Mouse (Mus musculus) Patski (cell line): ENCODE measurements at regions not wholly inside any gene's neighbourhood (a gene's known extent, or its start where the extent isn't known, plus 50 kb on each side); places are given as distances from the start of the nearest gene placed in this dataset.

Experiments
- ATAC-seq: fragments of 100-300 bp; one replicate; pipeline ENCODE4 v1.8.0; 2021
- CTCF ChIA-PET: fragments of 350-600 bp; sonication (Branson Sonifier 250); formaldehyde crosslinking; loops from one replicate; lab custom pipeline; 2022; ENCODE audit warnings: inconsistent platforms; lab: Charles Lee
- POLR2A ChIA-PET: fragments of 350-600 bp; sonication (Branson Sonifier 250); formaldehyde crosslinking; loops from one replicate; lab custom pipeline; 2022; ENCODE audit warnings: antibody characterized with exemption, inconsistent platforms; lab: Charles Lee
- DNase-seq: peaks from one replicate; pipeline ENCODE4 v3.0.0-alpha.2; 2011; ENCODE audit warnings: low read depth, low spot score
- H3K27me3 ChIP-seq: fragments of 371-371 bp; one replicate; pipeline ENCODE4 v1.5.1; 2021
- CTCF ChIP-seq: fragments of 100-300 bp; IDR thresholded peaks from one replicate; pipeline ENCODE4 v1.5.1; 2021
- in situ Hi-C: fragments of 300-500 bp; cut with MboI; formaldehyde crosslinking; loops from 3 replicates; pipeline ENCODE4 v1.11.1; 2018; ENCODE audit warnings: low pct_unique_long_range_greater_than_20kb, mixed read lengths

GRCm38 (mm10) chr5:9954652-9955051 is 229.7 kb upstream of the Grm3 start:
- POLR2A ChIA-PET, result no interaction called here
- TF ChIP-seq CTCF, result peak; percentile 71
- in situ Hi-C loops, result loop anchor here (5.0 to 10.0 kb wide), 3 partner anchors 190 to 683 kb away; no protein-coding TSS in a partner anchor
- CTCF ChIA-PET, result interaction anchor here (0.7 to 2.1 kb wide), 3 partner anchors 12 to 679 kb away, joined by 4 to 21 read pairs (median 6); no protein-coding TSS in a partner anchor
- H3K27me3 ChIP-seq, result peaks cover 48% of the 10 kb centered on the region
- DNase-seq (peak; percentile 17), ATAC-seq (peak; percentile 74)

GRCm38 (mm10) chr5:9938746-9939145 is 213.8 kb upstream of the Grm3 start:
- ChIA-PET POLR2A (no interaction called here), CTCF (no interaction called here)
- H3K27me3 ChIP-seq, result peaks cover 7% of the 10 kb centered on the region
- DNase-seq, result no peak
- no peak for TF ChIP-seq CTCF
- no peak for ATAC-seq
- in situ Hi-C loops, result no loop called here

- CTCF ChIA-PET, result no interaction called here
- TF ChIP-seq CTCF, result no peak
These were observed 188.0 kb upstream of the Grm3 start for GRCm38 (mm10) chr5:9912936-9913335.

GRCm38 (mm10) chr5:9911783-9912182 is 186.8 kb upstream of the Grm3 start:
- DNase-seq, result no peak
- no peak for ATAC-seq
- peaks cover 17% of the 10 kb centered on the region for H3K27me3 ChIP-seq
- CTCF ChIA-PET, result no interaction called here
- in situ Hi-C loops, result no loop called here
- POLR2A ChIA-PET, result no interaction called here
- TF ChIP-seq CTCF, result no peak

More at GRCm38 (mm10) chr5:9912936-9913335, 188.0 kb upstream of the Grm3 start:
- DNase-seq (no peak), ATAC-seq (no peak)
- H3K27me3 ChIP-seq, result peaks cover 17% of the 10 kb centered on the region
- POLR2A ChIA-PET, result no interaction called here
- in situ Hi-C loops, result no loop called here

GRCm38 (mm10) chr5:9911089-9911473 is 186.1 kb upstream of the Grm3 start:
- CTCF ChIA-PET, result no interaction called here
- peaks cover 17% of the 10 kb centered on the region for H3K27me3 ChIP-seq
- in situ Hi-C loops, result no loop called here
- DNase-seq (no peak), ATAC-seq (no peak)
- POLR2A ChIA-PET, result no interaction called here
- no peak for TF ChIP-seq CTCF

GRCm38 (mm10) chr5:9910452-9911088 is 185.6 kb upstream of the Grm3 start:
- ChIA-PET CTCF (no interaction called here), POLR2A (no interaction called here)
- H3K27me3 ChIP-seq, result peaks cover 17% of the 10 kb centered on the region
- in situ Hi-C loops, result no loop called here
- ATAC-seq, result no peak
- TF ChIP-seq CTCF, result no peak
- DNase-seq, result no peak

GRCm38 (mm10) chr5:9895297-9895696 is 170.3 kb upstream of the Grm3 start:
- ATAC-seq (no peak), DNase-seq (no peak)
- TF ChIP-seq CTCF, result no peak
- ChIA-PET CTCF (no interaction called here), POLR2A (no interaction called here)
- in situ Hi-C loops, result no loop called here
- H3K27me3 ChIP-seq, result no peaks in the 10 kb centered on the region

- ATAC-seq (peak; percentile 97), DNase-seq (no peak)
- POLR2A ChIA-PET, result no interaction called here
- TF ChIP-seq CTCF, result no peak
- no peaks in the 10 kb centered on the region for H3K27me3 ChIP-seq
- CTCF ChIA-PET, result interaction anchor here (1.4 kb wide), 1 partner anchor 63 kb away, joined by 3 read pairs; no protein-coding TSS in a partner anchor
- in situ Hi-C loops, result no loop called here
These were observed 153.1 kb upstream of the Grm3 start for GRCm38 (mm10) chr5:9878063-9878462.

- ATAC-seq, result no peak
- ChIA-PET CTCF (no interaction called here), POLR2A (no interaction called here)
- DNase-seq, result no peak
- H3K27me3 ChIP-seq, result no peaks in the 10 kb centered on the region
- in situ Hi-C loops, result no loop called here
- TF ChIP-seq CTCF, result no peak
These were observed 144.1 kb upstream of the Grm3 start for GRCm38 (mm10) chr5:9869091-9869490.

- no peak for ATAC-seq
- DNase-seq, result no peak
- POLR2A ChIA-PET, result no interaction called here
- CTCF ChIA-PET, result no interaction called here
- in situ Hi-C loops, result no loop called here
- H3K27me3 ChIP-seq, result no peaks in the 10 kb centered on the region
- TF ChIP-seq CTCF, result no peak
These were observed 104.8 kb upstream of the Grm3 start for GRCm38 (mm10) chr5:9829750-9830149.

GRCm38 (mm10) chr5:9801707-9802106 is 76.7 kb upstream of the Grm3 start:
- in situ Hi-C loops, result no loop called here
- TF ChIP-seq CTCF, result no peak
- ATAC-seq, result peak; percentile 65
- ChIA-PET POLR2A (no interaction called here), CTCF (no interaction called here)
- DNase-seq, result peak; percentile 10
- no peaks in the 10 kb centered on the region for H3K27me3 ChIP-seq

GRCm38 (mm10) chr5:9781107-9781506 is 56.1 kb upstream of the Grm3 start:
- DNase-seq (no peak), ATAC-seq (no peak)
- ChIA-PET POLR2A (no interaction called here), CTCF (interaction anchor here (0.7 kb wide), 2 partner anchors 134 to 192 kb away, joined by 3 read pairs; no protein-coding TSS in a partner anchor)
- H3K27me3 ChIP-seq, result peaks cover 15% of the 10 kb centered on the region
- no peak for TF ChIP-seq CTCF
- in situ Hi-C loops, result no loop called here
